Mouse (Mus musculus) kidney, adult 8-10 months (tissue): ENCODE results near the gene Kpnb1.
"Not testable (repeated sequence)": the region's sequence is repeated elsewhere in the genome, so short reads cannot be mapped to it uniquely, and the experiment has no call there.

Experiments
- DNase-seq, 2 experiments: peaks; one replicate each; pipeline ENCODE4 v3.0.0; 2022

Kpnb1 gene

DNA sequence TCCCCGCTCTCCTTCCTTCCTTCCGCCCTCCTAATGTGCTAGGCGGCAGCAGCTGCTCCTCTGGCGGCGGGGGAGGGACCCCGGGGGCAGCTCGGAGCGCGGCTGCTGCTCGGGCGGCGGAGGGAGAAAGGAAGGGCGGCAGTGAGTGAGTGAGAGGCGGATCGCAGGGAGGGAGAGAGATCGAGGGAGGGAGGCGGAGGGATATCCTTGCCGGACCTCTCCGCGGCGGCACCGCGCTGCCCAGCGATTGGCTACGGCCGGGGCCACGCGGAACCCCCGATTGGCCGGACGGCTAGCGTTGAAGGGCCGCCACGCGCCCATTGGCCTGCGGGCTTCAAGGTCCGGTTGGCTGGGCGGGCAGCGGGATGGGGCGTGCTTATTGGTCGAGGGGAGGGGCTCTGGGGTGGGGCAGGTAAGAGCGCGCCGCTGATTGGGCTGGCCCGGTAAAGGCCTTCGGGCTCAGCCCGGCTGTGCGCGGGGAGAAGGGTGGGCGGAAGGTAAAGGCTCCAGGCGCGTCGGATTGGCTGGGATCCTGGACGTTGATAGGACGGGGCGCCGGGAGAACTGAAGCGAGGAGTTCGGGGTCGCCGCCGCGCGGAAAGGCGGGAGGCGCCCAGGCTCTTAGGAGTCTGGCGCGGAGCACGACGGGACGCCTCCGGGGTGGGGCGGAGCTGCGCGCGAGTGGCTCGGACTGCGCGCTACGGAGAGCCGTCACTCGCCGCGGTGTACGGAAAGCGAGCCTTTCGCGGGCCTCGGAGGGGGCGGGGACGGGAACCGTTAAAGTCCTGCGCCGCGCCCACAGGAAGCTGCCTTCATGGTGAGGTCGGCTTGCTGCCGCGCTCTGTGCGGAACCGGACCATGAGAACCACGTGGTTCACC is at the start of gene Kpnb1:
Kpnb1 (minus strand) TSS at position 118 of the 879 bp plus-strand sequence.
- DNase-seq, result peak; percentile 98 to 99

DNA sequence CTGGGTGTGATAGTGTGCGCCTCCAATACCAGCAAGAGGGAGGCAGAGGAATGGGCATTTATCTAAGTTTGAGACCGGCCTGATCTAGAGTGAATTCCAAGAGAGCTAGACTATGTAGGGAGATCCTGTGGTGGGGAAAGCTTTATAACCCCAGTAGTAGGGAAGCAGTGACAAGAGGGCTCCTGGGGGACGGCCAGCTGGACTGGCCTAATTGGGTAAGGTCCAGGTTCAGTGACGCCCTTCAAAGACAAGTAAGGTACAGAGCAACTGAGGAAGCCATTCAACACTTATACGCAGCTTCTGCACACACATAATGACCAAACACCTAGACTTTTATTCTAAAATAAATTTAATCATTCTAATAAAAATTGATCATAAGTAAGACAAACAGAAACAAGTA is 44.8 kb upstream of the Kpnb1 start:
- no peak for DNase-seq

DNA sequence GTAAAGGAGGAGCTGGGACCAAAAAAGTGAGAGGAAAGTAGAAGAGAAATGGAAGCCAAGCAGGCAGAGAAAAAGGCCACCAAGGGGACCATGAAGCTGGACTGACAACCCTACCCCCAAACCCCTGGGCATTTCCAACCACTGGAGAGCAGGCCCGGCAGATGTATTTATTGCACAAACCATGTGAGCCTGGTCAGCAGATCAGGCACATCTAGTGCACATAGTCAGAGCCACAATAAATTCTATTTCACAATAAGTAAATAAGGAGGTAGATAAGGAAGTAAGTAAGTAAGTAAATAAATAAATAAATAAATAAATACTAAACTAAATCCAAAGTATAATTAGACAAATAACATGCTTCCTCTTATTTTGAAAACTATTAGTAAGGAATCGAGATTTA is 41.7 kb upstream of the Kpnb1 start:
- no peak for DNase-seq

DNA sequence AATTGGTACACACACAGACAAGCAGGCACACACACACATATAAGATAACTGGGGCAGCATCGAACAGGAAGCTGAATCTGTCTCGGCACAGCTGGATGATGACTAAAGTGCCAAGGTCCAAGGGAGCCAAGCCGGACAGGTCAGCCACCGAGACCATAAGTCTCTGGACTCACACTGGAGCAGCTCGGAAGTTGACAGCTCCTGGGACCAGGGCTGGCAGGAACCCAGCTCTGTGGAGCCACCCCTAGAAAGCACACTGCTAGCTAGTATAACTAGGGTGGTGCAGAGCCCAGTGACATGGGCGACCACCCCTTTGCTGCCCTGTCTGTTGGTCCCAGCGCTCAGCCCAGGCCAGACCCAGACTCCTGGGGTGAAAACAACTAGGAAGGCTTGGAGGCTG is 41.3 kb upstream of the Kpnb1 start:
- DNase-seq, result no peak

DNA sequence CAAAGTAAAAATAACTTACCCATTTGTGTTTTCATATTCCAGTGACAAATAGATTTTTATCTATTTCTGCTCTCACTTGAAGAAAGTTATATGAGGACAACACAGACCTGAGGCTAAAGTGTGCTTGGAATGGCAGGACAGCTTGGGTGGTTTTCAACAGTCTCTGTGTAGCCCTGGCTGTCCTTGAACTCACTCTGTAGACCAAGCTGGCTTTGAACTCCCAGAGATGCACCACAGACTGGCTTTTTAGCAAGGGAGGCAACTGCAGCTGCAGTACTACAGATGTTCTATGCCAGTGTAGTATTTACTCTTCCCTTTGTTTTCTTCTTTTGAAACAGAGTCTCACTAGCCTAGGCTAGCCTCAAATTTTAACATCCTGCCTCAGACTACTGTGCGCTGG is 38.5 kb upstream of the Kpnb1 start:
- DNase-seq, result no peak

DNA sequence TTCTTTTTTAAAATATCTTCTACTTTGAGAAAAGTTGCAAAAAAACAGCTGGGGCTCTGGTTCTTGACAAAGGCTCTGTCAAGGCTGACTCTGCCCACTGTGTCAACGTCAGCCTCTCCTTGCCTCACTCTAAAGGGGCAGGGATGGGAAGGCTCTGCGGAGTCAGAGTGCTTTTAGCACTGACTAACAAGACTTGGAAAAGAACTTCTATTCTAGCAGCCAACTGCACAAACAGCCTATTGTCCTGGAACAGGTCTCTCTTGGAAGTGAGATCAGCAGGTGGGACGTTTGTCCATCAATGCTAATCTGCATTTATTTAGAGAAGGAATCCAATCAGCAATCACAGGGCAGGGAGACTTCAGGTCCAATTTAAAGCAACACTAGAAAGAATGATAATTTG is 35.8 kb upstream of the Kpnb1 start:
- DNase-seq, result no peak

DNA sequence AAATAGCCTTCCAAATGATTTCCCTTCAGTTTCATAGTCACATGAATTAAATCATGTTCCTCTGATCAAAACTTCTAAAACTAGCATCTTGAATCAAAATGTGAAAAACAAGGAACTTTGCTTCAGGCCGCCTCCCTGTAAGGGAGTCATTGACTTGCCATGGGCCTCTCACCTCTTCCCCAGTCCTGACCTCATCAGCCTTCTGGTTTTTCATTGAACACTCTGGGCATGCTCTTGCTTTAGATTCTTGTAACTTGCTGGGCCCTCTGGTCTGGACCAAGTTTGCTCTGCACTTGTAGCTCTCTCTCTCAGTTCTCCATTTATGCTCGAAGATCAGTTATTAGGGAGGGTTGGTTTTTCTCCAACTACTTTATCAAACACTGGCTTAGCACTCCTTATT is 33.9 kb upstream of the Kpnb1 start:
- no peak for DNase-seq

DNA sequence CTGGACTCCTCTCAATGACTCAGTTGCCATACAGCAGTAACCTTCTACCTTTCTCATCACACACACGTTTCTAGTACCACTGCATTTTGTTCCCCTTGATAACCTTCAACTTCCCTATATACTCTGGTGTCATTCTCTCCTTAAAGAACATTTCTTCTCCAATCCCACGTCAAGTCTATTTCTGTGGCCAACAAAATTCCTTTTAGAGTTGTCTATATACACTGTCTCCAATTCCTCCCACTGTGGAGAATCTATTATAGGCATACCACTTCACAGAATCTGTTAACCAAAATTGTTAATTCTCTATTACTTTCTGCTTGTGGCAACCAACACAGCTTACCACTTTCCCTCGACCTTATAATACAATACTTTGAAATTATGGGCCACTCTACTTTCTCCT is 32.5 kb upstream of the Kpnb1 start:
- DNase-seq, result no peak

DNA sequence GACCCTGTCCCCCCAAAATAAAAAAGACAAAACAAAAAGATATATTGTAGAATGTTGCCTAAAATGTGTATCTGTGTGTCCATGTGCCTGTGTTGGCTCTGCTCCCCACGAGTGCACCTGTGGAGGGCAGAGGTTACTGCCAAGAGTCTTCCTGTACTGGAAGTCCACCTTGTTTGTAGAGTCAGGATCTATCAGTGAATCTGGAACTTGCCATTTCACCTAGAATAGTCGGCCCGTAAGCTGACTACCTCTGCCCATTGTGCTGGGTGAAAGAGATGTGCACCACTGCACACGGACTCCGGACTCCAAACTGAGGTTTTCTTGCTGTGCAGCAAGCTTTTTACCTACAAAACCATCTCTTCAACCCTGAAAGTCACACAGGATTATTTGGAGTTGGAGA is 26.7 kb upstream of the Kpnb1 start:
- peak; percentile 22 to 35 for DNase-seq

DNA sequence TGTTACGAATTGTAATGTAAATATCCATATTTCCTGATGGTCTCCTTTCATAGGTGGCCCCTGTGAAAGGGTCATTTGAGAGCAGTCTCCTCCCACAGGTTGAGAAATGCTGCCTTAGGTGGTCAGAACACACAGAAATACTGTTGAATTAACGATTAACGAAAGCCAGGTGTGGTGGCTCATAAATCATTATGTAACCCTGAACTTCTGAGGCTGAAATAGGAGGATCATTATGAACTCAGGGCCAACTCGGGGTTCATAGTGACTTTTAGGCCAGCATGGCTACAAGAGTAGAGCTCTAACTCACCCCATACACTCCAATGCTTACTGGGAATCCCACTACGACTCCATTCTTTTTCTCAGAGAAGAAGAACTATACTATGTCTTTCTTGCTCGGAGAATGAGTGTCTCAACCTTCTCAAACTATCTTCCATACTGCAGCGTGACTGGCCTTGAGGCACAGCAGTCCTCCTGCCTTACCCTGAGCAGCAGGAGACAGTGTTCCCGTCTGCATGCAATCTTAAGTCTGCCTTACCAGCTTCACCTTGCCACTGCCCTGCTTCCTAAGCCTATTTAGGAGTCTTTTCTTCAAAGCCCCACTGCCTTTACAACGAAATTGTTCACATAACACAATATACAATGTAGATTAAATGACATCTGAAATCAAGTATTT is 23.2 kb upstream of the Kpnb1 start:
- DNase-seq, result peak; percentile 52 to 75

DNA sequence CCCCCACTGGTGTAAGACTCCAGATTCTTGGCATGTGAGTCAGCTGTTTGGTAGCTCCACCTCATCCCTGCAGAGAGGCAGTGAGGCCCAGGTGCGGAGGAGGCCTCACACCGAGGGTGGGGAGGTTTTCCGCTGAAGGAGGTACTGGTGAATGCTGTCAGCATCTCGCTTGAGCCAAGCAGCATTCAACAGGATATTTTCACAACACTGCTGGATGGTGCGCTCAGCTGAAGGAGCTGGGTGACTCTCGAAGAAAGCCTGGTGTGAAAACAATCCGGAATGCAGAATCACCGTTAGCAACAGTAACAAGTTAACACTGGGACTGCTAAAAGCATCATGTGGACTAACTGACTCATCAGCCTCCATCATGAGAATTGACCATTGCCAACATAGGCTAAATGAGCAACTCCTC is 19.3 kb upstream of the Kpnb1 start:
- no peak for DNase-seq

DNA sequence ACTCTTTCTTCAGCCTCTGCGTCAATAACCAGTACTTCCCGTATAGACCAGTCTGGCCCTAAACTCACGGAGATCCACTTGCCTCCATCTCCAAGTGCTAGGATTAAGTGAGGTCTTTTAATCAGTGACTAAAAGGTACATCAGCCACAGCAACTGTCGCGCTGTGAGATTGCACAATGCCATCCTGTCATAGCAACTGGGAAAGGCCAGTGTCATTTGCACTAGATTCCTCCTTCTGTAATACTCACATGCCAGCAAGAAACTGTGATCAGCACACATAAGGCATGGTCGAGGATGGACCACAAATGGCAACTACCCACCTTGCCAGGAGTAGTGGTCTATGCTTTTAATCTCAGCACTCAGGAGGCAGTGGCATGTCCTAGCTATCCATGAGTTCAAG is 11.8 kb upstream of the Kpnb1 start:
- DNase-seq, result no peak

DNA sequence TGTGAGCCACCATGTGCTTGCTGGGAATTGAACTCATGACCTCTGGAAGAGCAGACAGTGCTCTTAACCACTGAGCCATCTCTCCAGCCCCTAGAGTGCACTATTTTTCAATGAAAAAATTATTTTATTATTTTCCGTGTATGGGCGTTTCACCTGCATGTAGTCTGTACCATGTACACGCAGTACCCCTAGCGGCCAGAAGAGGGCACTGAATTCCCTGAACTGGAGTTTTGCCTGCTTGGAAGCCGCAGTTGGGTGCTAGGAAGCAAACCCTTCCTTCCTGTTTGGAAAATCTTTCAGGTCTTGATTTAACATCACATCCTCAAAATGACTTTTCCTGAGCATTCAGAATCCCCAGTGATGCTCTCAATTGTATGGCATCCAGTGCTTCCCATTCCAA is 10.9 kb upstream of the Kpnb1 start:
- peak in 1 of 2 experiments; percentile 71 for DNase-seq

DNA sequence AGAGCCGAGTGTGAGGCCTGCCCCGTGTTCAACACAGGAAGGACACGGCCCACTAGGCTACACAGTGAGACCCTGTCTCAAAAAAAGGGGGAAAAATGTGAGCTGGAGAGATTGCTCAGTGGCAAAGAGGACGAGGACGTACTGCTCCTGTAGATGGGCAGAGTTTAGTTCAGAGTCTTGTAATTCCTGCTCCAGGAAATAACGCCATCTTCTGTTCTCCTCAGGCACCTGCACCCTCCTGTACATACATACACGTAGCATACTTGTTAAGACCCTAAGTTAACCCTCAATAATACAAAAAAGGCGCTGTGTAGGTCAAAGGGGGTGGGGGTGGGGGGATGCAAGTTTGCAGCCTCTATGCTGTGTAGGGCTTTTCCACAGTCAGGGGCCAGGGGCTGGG is 9.3 kb upstream of the Kpnb1 start:
- no peak for DNase-seq

DNA sequence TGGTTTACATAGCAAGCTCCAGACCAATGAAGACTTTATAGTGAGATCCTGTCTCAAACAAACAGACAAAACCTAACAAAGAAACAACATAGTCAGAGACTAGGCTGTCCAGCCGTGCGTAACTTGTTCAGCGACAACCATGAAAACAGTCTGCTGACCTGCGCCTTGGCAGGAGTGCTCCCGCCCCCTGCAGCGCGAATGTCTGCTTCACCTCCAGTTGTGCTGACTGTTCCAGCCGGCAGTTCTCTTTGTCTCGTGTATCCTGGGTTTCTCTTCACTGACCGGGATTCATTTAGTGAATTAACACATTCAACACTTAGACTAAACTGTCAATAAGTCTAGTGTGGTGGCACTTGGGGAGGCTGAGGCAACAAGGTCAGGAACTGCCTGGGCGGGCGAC is 8.9 kb upstream of the Kpnb1 start:
- peak in 1 of 2 experiments; percentile 58 for DNase-seq

DNA sequence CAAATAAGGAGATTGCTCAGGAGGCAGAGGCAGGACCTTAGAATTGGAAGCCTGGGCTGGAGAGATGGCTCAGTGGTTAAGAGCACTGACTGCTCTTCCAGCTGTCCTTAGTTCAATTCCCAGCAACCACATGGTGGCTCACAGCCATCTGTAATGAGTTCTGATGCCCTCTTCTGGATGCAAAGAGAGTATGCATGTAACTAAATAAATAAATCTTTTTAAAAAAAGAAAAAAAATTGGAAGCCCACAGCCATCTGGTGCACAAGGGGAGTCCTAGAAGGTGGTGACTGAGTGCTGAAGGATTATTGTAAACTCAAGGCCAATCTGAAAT is 4.9 kb upstream of the Kpnb1 start:
- DNase-seq, result no peak

DNA sequence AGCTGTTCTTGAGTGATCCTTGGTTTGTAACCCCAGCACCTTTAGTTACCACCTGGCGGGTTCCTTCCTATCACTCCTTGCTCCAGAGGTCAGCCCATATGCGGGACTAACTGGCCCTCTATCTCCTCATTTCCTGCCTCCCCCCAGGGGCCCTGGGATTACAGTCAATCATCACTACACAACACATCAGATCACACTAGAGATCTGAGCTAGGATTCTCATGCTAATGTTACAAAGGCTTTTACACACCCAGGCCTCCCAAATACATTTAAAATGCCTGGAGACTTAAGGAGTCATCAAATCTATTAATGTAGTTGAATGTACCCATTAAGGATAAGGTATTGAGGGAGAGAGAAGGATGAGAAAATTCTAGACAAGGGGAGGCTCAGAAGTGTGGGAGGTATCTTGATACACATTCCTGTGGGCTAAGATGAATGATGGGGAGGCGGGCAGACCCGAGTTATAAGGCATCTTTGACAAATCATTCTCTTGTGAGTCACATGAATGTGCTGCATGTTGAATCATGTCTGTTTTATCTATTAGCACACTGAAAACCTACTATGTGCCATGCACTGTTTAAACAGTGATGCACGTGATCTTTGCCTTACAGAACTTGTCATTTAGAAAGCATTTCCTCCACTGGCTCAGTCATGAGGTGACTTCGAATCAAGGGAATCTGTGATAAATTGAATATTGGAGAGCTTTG is 4.4 kb upstream of the Kpnb1 start:
- no peak for DNase-seq

DNA sequence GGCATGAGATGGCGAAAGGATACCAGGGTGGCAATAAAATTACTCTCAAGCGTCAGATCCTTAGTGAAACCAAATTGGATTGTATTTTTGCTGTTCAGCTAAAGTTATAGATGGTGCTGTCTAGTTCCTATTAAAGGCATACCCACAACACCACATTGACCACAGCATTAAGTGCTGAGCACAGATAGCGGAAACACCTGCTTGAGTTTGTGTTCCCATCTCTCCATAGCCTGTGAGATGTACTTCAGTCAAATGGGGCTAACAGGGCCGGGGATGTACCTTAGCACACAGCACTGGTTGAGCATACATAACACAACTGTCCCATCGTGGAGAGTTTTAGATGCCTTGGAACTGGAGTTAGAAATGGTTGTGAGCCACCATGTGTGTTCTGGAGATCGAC is 3.3 kb upstream of the Kpnb1 start:
- no peak for DNase-seq

DNA sequence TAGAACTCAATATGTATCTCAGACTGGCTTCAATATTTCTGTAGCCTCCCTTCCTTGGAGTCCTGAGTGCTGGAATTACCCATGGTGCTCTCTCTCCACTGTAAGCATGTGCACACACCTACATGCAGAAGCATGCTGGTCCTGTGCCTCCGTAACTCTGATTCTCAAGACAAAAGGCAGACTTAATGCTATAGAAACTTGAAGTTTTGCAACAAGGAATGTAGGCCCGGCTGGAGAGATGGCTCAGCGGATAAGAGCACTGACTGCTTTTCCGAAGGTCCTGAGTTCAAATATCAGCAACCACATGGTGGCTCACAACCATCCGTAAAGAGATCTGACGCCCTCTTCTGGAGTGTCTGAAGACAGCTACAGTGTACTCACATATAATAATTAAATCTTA is 2.0 kb upstream of the Kpnb1 start:
- DNase-seq, result not testable (repeated sequence)

DNA sequence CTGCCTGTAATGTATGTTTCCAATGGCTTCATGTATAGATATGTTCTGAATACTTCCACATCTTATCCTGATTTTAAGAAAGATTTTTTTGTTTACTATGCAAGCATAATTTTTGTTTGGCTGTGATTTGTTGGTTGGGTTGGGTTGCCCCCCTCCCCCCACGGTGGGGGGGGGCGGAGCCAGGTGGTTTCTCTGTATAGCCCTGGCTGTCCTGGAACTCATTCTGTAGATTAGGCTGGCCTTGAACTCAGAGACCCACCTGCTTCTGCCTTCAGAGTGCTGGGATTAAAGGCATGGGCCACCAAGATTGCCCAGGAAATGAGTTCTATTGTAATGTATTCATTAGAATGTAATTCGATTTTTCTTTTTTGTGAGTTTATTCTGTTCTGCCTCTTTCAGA is 1.6 kb upstream of the Kpnb1 start:
- DNase-seq, result peak in 1 of 2 experiments; percentile 18

DNA sequence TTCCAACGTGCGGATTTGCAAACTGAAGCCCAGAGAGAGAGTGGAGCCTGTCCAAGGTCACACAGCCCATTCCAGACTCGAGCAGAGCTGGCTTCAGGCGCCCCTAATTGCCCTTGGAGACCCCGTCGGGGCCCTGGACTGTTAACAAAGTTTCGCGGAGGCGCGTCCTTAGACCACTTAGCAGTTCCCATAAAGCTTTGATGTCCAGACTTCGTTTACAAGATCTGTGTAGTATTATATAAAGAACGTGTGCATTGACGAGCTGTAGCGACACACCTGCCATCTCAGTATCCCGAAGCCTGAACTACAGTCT is 918 bp upstream of the Kpnb1 start:
- no peak for DNase-seq

DNA sequence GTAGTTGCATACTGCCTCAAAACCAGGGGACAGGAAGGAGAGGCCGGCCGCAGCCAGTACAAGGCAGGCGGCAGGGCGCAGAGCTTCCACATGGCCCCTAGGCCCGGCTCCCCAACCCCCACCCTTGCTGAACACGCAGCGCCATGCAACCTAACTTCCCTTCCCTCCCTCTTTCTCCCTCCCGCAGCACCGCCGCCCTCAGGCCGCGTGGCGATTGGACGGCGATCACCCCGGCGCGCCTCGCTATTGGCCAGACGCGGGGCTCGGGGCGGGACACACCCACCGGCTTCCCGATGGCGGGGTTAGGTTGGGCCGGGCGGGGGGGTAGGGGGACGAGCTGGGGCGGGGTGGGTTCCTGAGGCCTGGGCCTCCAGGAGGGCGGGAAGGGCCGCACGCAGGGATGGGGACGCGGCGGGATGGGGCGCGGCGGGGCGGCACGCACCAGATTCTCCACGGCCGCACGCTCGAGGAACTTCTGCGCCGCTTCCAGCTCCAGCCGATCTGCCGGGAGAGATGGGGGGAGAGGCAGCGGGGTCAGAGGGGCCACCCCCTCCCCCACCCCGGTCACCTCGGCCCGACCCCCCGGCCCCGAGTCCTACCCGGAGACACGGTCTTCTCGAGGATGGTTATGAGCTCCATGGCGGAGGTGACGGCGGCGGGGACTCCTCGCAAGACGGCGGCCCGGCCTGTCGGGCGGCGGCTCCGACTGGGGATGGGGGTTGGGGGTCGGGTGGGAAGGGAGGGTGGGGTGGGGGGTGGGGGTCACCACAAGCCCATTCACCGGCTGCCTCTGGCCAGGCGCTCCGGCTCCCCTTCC is 526 bp downstream of the Kpnb1 start:
- peak; percentile 95 to 97 for DNase-seq
